Mouse (Mus musculus) left cerebral cortex, postnatal 25 days (tissue): ENCODE data around the gene Elovl5. TPM values are rescaled to one million over a fixed set of nuclear protein-coding genes. Genes with fewer than 3 reads are reported as not detected.

Source experiments
- DNase-seq, 2 experiments: peaks; one replicate each; pipeline ENCODE4 v3.0.0; 2022; ENCODE audit warnings: low spot score in 2 of 2, mixed read lengths in 1 of 2
- intact Hi-C: fragments of 180-260 bp; cut with DNase I; formaldehyde crosslinking; loops from one replicate; pipeline ENCODE4 v1.15.1; 2025
- total RNA-seq, 2 experiments: library from RNA; stranded (reverse); gene quantifications; 2 replicates each; pipeline ENCODE4 v1.2.3; 2021

Gene Elovl5
- total RNA-seq, 2 experiments from 2014 or later = 67.0 to 71.9 TPM

DNA sequence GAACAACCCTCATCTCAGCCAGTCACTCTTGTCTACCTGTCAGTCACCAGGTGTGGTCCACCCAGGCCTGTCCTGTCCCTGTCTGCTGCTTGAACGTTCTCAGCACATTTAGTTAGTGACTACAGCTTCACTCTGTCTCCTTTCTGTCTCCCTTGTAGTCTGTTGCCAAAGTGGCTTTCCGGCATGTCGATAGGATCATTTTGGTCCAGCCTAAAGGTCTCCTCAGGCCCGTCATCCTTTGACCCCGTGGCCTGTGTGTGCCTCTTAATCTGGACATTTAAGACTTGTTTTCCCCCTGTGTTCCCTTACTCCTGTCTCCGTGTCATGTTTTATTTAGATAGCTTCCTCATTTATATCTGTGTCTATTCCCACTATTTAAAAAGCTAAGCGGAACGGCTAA, 9.0 kb downstream of the Elovl5 start:
- intact Hi-C loops = no loop called here

DNA sequence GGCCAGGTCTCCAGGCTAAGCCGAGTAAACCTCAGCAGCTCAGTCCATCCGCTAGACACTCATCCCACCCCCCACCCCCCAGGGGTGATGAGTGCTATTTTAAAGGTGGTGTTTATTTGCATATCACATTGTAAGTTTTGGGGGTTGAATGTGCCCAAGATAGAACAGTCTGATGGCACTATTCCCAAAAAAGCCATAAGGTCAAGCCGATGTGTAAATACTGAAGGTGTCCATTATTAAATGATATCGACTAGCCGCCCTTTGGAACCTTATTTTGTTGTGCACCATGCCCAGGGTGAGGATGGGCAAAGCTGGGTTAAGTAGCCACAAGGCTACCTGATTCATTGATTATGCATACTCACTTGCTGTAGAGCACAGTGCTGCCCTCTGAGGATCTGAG, 9.7 kb downstream of the Elovl5 start:
- intact Hi-C loops = no loop called here
- no peak for DNase-seq

More for the DNA sequence above, 9.0 kb downstream of the Elovl5 start:
- DNase-seq = no peak

DNA sequence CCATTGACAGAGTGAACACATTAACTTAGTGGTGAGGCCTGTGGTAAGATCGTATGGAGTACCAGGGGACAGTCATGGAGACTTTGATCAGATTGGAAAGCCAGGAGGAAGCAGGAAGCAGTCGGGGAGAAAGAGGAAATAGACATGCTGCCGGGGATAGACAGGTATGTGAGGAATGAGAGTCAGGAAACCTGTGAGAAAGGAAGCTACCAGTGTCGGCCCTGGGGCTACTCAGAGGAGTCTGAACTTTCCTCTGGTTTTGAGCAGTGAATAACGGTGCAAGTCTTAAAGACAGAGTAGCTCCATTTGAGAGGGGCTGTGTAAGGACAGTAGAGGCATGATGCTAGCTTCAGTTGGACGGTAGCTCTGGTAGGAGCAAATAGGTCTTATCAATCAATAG, 10.3 kb downstream of the Elovl5 start:
- intact Hi-C loops = no loop called here
- DNase-seq = no peak

DNA sequence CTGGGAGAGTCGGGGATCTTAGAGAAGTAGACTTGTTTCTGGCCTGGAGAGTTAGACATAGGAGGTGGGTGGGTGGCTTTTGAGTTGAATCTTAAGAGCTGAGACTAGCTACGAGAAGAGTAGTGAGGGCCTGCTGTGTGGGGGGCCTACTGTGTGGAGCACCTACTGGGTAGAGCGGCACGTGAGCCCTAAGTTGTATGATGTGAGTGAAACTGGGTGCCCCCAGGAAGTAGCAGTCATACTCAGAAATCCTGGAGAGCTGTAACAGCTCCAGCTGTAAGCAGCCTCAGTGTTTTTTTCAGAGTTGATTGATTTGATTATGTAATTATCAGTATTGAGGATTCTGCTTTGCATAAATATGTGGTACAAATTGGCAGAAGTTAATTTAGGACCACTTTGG, 11.6 kb downstream of the Elovl5 start:
- DNase-seq = no peak

DNA sequence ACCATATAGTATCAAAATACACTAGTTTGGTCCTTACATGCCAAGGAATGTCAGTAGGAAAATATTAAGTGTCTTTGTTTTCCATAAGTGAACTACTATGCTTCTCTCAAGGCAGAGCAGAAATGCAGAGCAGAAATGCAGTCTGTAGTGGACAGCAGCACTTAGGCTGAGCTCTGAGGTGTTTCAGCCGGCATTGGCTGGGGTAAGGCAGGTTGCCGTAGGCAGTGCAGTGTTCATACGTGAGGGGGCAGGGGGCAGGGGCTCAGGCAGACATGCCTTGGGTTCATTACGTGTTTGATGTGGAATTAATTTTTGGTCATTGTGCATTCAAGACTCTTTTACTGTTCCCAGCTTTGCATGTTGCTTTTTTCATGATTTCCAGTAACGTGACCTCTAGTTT, 12.1 kb downstream of the Elovl5 start:
- intact Hi-C loops = no loop called here
- no peak for DNase-seq

More for the DNA sequence above, 11.6 kb downstream of the Elovl5 start:
- intact Hi-C loops = no loop called here

DNA sequence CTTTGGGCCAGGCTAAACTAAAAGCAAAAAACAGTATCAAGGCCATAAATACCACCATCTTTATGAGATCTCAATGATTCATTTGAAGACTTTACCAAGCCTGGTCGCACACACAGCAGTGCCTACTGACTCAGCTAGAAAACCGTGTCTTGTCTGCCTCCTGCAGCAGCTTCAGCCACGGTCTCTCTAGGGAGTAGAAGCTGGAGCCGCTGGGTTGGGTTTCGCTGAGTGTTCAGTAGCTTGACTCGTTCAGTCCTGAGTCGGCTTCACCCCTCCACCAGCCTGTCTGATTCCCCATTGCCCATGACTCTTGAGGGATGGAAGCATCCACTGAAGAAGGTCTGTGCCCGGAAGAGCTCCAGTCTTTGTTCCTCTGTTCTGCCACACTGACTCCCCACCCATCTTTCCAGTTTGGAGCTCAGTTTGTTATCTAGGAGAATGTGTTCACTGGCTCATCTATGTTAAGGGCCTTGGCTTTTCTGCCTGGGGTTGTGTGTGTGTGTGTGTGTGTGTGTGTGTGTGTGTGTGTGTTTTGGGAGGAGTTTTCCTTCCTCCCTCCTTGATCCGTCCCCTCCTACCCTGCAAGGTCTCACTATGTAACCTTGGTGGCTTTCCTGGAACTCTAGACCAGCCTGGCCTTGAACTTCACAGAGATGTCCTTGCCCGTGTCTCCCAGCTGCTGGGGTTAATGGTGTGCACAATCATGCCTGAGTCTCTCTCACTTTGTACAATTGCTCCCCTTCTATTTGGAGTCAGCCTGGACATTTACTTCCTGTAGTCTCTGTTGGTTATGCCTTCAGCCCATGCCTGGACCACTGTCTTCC, 13.1 kb downstream of the Elovl5 start:
- intact Hi-C loops = no loop called here
- DNase-seq = no peak

DNA sequence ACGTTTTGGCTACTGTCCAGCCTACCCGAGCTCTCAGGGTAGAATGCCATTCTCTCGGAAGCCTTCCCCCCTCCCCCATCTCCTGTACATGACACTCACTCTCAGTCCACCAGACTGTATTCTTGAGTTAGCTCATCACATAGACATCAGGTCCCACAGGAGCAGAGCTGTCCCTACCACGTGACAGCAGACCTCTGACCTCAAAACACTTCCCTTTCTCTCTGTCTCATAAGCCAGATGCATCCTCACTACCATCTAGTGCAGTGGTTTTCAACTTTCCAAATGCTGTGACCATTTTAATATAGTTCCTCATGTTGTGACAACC, 13.7 kb downstream of the Elovl5 start:
- intact Hi-C loops = no loop called here
- DNase-seq = no peak

DNA sequence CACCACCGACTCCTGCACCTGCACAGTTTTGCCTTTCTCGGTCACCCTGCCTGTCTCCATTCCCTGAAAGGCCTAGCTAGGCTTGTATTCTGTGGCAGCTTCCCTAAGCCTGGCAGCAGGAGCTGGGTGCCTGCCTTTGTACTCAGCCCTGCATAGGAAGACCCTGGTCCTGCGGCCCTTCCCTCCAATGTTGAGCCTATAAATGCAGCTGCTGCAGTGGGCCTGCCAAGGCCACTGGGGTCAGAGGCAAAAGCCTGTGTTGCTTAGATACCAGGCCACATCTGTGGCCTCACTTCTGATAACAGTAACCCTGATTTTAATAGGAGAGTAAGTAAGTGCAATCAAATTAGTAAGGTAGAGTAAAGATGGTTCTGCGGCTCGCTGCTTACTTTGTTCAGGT, 14.6 kb downstream of the Elovl5 start:
- intact Hi-C loops = no loop called here

DNA sequence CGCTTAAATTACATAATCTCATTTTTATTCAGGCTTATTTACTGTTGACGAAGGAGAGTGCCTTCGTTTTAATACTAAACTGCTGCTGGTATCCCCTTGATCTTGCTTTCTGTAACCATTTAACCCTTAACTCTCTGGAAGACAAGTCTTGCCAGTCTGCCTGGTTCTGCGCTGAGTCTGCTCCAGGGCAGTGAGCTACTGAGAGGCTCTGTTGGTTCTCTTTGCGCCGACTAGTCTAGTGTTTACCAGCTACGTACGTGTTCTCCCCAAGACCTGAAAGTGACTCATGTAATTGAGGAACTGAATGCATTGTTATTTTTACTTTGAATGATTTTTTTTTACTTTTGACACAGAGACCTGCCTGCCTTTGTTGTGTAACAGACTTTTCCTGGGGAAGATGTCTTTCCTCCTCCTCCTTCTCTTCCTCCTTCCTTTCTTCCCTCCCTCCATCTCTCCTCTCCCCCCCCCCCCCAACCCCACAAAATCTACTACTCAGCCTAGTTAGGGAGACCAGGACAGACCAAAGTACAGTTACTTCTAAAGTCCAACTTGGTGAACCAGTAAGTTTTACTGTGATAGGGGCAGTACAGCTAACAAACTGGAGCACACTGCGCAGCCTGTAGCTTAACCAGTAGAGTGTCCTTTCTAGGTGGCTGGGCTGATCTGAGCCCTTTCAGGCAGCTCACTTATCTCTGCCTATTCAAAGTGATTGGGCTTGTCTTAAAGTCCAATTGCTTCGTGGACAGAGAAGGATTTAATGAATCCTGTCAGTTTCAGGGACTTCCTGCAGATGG, 18.9 kb downstream of the Elovl5 start:
- intact Hi-C loops = no loop called here
- DNase-seq = no peak

More for the DNA sequence above, 14.6 kb downstream of the Elovl5 start:
- DNase-seq = no peak

DNA sequence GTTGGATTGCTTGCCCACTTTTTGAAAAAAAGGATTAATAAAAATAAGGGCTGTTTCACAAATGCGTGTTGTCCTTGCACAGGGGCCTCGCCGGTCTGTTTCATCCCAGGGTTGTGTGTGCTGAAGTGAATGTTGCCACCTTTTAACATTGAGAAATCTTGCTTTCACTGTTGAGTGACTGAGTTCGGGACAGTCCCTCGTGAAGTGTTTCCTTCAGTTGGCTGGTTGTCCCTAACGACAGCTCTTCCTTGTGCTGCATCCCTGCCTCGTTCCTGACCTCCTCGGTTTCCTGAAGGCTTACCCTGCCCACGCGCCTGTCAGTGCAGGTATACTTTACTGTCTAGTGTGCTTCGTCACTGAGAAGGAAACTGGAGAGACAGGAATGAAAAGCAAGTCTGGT, 20.7 kb downstream of the Elovl5 start:
- no peak for DNase-seq
- intact Hi-C loops = no loop called here

DNA sequence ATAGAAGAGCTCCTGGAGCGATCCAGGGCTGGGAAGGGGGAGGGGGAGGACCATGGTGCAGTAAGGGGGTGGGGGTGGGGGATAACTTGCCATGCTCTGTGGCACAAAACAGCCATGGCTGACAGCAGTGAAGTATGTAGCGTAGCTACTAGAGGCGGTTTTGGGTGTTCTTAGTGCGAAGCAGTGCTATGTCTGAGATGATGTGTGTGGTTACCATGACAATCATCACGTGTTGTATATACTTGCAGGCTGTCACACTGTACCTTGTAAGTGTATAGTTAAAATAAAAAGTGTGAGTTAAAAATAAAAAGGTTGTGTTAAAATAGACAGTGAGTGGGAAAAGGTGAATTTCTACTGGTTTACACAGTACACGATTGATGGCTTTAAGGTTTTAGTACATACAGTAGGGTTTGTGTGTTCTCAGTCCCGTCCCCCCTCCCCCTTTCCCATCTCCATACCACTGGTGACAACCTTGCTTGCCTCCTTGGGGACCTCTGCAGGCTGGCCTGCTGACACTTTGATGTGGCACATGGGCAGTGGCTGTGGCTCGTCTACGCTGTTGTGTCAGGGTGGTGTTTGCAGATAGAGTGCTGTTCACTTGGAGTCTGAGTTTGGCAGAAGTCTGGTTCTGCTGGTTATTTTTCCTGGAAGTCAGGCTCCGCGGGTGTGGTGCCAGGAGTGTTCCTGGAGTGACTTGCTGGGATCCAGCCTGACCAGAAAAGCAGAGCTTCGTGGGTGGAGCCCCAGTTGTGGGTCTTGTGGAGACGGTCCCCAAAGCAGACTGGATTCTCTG, 21.8 kb downstream of the Elovl5 start:
- DNase-seq = peak in 1 of 2 experiments; percentile 34

DNA sequence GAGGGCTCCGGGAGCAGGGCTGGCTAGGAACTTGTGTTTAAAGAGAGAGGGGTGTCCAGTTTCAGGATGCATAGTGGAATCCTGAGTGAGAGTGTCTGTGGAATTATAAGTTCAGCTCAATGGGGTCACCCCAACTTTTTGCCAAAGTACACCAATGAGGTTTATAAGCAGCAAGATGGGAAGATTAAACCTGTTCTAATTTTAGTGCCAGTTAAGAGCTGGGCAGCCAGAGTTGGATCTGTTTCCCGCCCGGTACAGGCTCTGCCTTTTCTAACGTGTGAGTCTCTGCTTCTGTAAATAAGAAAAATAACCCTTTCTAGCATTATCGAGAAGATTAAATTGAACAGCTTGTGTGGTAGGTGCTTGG, 22.4 kb downstream of the Elovl5 start:
- intact Hi-C loops = no loop called here
- no peak for DNase-seq

More for the DNA sequence above, 21.8 kb downstream of the Elovl5 start:
- intact Hi-C loops = no loop called here

DNA sequence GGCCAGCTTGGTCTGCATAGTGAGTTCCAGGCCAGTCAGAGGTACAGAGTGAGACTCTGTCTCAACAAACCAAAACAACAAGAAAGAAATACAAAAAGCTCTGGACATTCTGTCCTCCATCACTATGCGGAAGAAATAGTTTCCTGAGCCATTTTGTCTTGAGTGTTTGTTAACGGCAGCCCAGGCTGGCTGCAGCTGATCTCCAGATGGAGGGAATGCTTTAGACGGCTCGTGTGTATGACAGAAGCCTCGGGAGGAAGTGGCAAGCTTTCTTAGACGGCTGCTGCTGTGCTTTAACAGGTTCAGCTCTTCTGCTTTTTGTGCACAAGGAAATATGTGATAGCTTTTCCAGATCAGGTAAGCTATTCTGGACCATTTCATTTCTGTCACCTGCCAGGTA, 23.9 kb downstream of the Elovl5 start:
- intact Hi-C loops = no loop called here

DNA sequence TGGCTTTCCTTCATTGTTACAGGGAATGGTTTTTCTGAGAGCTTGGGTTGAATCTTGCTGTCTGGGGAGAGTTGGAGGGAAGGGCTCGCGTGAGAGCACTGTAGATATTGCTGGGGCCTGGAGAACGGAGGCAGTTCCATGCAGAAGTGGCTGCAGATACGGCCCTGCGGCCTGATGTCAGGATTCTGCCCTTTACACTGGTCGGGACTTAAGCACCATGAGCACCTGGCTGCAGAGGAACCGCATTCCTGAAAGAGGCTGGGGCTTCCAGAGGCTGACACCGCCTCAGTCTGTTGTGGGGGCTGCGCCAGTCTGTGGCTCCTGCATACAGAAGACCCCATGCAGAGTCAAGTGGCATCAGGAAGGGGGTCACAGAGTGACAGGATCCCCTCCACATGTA, 24.7 kb downstream of the Elovl5 start:
- intact Hi-C loops = no loop called here

More for the DNA sequence above, 23.9 kb downstream of the Elovl5 start:
- DNase-seq = no peak

DNA sequence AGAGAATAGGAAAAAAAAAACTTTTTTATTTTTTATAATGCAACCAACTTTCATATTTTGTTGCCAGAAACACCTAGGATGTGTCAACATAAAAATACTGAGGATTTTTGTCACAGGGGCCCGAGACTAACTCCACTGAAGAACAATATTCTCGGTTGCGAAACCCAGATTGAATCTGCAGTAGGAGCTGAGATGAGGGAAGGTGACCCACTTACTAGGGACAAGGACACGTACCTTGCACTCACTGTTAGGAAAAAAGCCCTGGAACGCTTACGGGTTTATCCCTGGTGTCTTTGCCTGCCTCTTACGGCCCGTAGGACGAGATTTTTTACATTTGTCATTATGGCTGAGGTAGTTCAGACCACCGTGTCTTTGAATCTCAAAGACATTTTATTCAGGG, 25.2 kb downstream of the Elovl5 start:
- intact Hi-C loops = no loop called here
- no peak for DNase-seq

More for the DNA sequence above, 24.7 kb downstream of the Elovl5 start:
- DNase-seq = no peak

DNA sequence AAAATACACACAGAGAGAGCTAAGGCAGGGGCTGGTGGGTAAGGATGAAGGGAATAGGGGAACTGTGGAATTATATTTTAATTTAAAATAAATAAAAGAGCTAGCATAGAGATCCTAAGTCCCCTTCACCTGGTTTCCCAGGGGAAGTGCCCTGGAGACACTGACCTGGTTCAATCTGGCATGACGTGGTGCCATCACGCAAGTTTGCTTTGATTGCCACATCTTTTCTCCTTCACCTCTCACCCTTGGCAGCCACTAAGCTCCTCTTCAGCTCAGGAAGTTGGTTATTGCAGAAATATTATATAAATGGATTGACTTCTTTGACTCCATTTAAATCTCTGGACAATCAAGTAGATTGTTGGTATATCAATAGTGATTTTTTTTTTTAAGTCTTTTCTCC, 26.2 kb downstream of the Elovl5 start:
- no peak for DNase-seq
- intact Hi-C loops = no loop called here

DNA sequence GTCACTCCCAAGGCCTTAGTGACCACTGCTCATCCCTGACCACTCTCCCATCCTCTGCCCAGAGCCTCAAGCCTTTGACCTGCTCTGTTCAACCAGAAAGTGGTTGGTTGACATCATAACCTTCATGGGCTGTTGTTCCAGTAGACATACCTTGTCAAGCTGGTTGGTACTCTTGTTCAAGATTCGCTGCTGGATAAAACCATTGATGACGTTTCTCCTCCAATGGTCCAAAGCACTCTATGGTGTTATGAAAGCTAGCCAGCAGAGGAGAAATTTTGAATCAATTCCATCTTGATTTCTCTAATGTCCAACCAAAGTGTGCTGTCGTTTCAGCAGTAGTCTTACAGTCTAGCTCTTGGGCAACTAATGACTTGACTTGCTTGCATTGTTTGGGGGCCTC, 27.0 kb downstream of the Elovl5 start:
- intact Hi-C loops = no loop called here
- DNase-seq = no peak

DNA sequence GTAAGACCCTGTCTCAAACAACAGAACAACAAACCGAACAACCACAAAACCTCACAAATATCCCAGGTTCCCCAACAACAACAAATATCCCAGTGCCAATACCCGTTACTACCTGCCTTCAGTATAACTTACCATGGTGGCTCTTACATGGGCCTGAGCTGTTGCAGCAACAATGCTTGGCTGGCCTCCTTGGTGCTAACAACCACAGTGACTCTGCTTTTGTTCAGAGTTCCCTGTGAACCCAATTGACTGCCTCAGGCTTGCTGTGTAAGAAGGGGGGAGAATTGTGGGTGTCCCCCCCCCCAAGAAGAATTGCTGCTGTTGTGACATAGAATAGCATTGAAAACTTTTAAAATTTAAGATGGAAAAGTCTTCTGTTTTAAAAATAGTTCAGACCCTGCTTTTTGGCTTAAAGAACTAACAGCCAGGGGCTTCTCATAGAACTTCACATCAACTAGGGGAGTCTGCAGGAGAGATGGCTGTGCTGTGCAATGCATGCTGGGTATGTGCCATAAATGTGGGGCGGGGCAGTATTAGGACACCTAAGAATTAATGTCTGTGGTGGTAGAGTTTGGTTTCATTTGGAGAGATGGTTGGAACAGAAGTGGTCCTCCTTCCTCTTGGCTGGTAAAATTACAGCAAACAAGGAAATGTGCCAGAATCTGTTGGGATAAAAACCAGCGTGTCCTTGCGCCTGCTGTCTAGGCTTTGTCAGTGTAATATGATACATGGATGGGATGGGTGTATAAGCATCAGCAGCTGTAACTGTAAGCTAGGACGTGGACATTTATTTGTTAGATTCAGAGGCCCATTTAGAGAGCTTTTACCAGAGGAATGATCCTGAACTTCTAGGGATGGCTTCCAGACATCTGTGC, 28.9 kb downstream of the Elovl5 start:
- no peak for DNase-seq
- intact Hi-C loops = no loop called here

DNA sequence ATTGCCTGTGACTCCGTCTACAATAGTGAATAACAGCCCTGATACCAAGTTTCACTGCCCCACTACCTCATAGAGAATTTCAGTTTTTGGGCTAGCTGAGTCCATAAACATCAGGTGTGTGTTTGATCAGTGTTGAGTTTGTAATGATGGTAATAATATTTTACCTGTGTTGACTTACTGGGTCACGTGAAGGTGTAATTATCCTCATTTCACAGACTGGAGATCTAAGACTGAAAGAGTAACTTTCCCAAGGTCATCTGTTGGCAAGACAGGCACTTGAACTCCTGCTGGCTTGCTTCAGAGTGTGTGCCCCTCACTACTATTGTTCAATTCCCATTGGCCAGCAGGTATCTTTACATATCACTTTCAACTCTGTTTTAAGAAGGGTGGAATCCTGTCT, 31.1 kb downstream of the Elovl5 start:
- intact Hi-C loops = no loop called here
- no peak for DNase-seq
